Mouse (Mus musculus) ES-Bruce4 (cell line): ENCODE measurements at regions not wholly inside any gene's neighbourhood (a gene's known extent, or its start where the extent isn't known, plus 50 kb on each side); places are given as distances from the start of the nearest gene placed in this dataset.

Experiments used
- H3K27ac ChIP-seq: 2 replicates; pipeline ENCODE4 v1.5.1; 2012; ENCODE audit warnings: low read length, inconsistent platforms; ENCODE audit not compliant: insufficient read depth
- H3K27me3 ChIP-seq: 2 replicates; pipeline ENCODE4 v1.6.1; 2012; ENCODE audit warnings: mild to moderate bottlenecking, low read length, inconsistent platforms; ENCODE audit not compliant: control insufficient read depth, poor library complexity, insufficient read depth, severe bottlenecking
- H3K36me3 ChIP-seq: 2 replicates; pipeline ENCODE4 v1.6.1; 2012; ENCODE audit warnings: inconsistent platforms, mild to moderate bottlenecking, low read length, moderate library complexity; ENCODE audit not compliant: control insufficient read depth, poor library complexity, insufficient read depth, severe bottlenecking
- H3K4me1 ChIP-seq: one replicate; pipeline ENCODE4 v1.8.1; 2011; ENCODE audit warnings: low read length; ENCODE audit not compliant: control insufficient read depth, insufficient read depth
- H3K4me3 ChIP-seq: 2 replicates; pipeline ENCODE4 v1.5.1; 2011; ENCODE audit warnings: low read depth, mild to moderate bottlenecking, low read length
- H3K9ac ChIP-seq: 2 replicates; pipeline ENCODE4 v1.6.1; 2012; ENCODE audit warnings: low read depth, mild to moderate bottlenecking, inconsistent platforms; ENCODE audit not compliant: poor library complexity, severe bottlenecking
- H3K9me3 ChIP-seq: replicated peaks from 2 replicates; pipeline ENCODE4 v1.6.1; 2012; ENCODE audit warnings: mild to moderate bottlenecking, low read length, inconsistent platforms; ENCODE audit not compliant: control insufficient read depth, poor library complexity, insufficient read depth, severe bottlenecking
- CTCF ChIP-seq: IDR thresholded peaks from one replicate; pipeline ENCODE4 v1.8.1; 2011; ENCODE audit warnings: low read depth, low read length
- EP300 ChIP-seq: IDR thresholded peaks from 2 replicates; pipeline ENCODE4 v1.6.1; 2011; ENCODE audit warnings: low read depth, low read length; ENCODE audit not compliant: insufficient read depth
- POLR2A ChIP-seq: IDR thresholded peaks from one replicate; pipeline ENCODE4 v1.8.1; 2011; ENCODE audit warnings: low read length; ENCODE audit not compliant: insufficient read depth

- Histone ChIP-seq H3K27ac (no peak overlapping the region), H3K36me3 (no peaks in the 10 kb centered on the region), H3K9me3 (no peaks in the 10 kb centered on the region), H3K4me3 (no peak overlapping the region), H3K9ac (no peak overlapping the region), H3K27me3 (no peaks in the 10 kb centered on the region; the same call in 1 of the 2 replicates), H3K4me1 (no peaks in the 10 kb centered on the region)
- TF ChIP-seq CTCF: no peak
- no peak for TF ChIP-seq EP300
- no peak for TF ChIP-seq POLR2A
Measured at GRCm38 (mm10) chr13:28883398-28883797, 70.1 kb downstream of the Sox4 start.

GRCm38 (mm10) chr13:28880888-28881287 lies 72.6 kb downstream of the Sox4 start:
- H3K36me3 ChIP-seq: no peaks in the 10 kb centered on the region
- no peaks in the 10 kb centered on the region; the same call in 1 of the 2 replicates for H3K27me3 ChIP-seq
- no peak overlapping the region for H3K9ac ChIP-seq
- no peak overlapping the region for H3K4me3 ChIP-seq
- H3K4me1 ChIP-seq: no peaks in the 10 kb centered on the region
- TF ChIP-seq POLR2A (no peak), EP300 (no peak), CTCF (no peak)
- no peaks in the 10 kb centered on the region for H3K9me3 ChIP-seq
- H3K27ac ChIP-seq: no peak overlapping the region

- no peaks in the 10 kb centered on the region for H3K4me1 ChIP-seq
- H3K9me3 ChIP-seq: no peaks in the 10 kb centered on the region
- no peak overlapping the region for H3K27ac ChIP-seq
- H3K27me3 ChIP-seq: no peaks in the 10 kb centered on the region; the same call in 1 of the 2 replicates
- no peaks in the 10 kb centered on the region for H3K36me3 ChIP-seq
- no peak overlapping the region for H3K9ac ChIP-seq
- TF ChIP-seq POLR2A (no peak), CTCF (no peak), EP300 (no peak)
- no peak overlapping the region for H3K4me3 ChIP-seq
Measured at GRCm38 (mm10) chr13:28878692-28879091, 74.8 kb downstream of the Sox4 start.

- Histone ChIP-seq H3K4me3 (no peak overlapping the region), H3K27ac (no peak overlapping the region), H3K9me3 (no peaks in the 10 kb centered on the region), H3K4me1 (no peaks in the 10 kb centered on the region), H3K36me3 (no peaks in the 10 kb centered on the region), H3K9ac (no peak overlapping the region), H3K27me3 (no peaks in the 10 kb centered on the region; the same call in 1 of the 2 replicates)
- TF ChIP-seq CTCF (no peak), EP300 (no peak), POLR2A (no peak)
Measured at GRCm38 (mm10) chr13:28876771-28877170, 76.7 kb downstream of the Sox4 start.

- H3K27me3 ChIP-seq: no peaks in the 10 kb centered on the region
Measured at GRCm38 (mm10) chr13:28870681-28871080, 82.8 kb downstream of the Sox4 start.

GRCm38 (mm10) chr13:28867210-28867609 lies 86.3 kb downstream of the Sox4 start:
- TF ChIP-seq POLR2A (no peak), EP300 (no peak), CTCF (no peak)
- Histone ChIP-seq H3K4me3 (no peak overlapping the region), H3K4me1 (no peaks in the 10 kb centered on the region), H3K9me3 (no peaks in the 10 kb centered on the region), H3K27ac (no peak overlapping the region), H3K9ac (no peak overlapping the region), H3K36me3 (no peaks in the 10 kb centered on the region), H3K27me3 (no peaks in the 10 kb centered on the region)

More at GRCm38 (mm10) chr13:28870681-28871080, 82.8 kb downstream of the Sox4 start:
- H3K4me3 ChIP-seq: no peak overlapping the region
- no peaks in the 10 kb centered on the region for H3K9me3 ChIP-seq
- no peaks in the 10 kb centered on the region for H3K4me1 ChIP-seq
- TF ChIP-seq EP300 (no peak), CTCF (no peak), POLR2A (no peak)
- H3K27ac ChIP-seq: no peak overlapping the region
- H3K9ac ChIP-seq: no peak overlapping the region
- H3K36me3 ChIP-seq: no peaks in the 10 kb centered on the region
